Mouse (Mus musculus): ENCODE results near the gene Add2. TPM values are rescaled to one million over a fixed set of nuclear protein-coding genes. Genes with fewer than 3 reads are reported as not detected.

Gene Add2
- total RNA-seq, 2 experiments from 2014 or later: 256 to 274 TPM

- intact Hi-C loops (cut with DNase I): no loop called here
- DNase-seq: peak; percentile 63
Observed at GRCm38 (mm10) chr6:86126953-86127581, 98.6 kb downstream of the Add2 start.

GRCm38 (mm10) chr6:86128504-86128903 is 100.0 kb downstream of the Add2 start:
- intact Hi-C loops (cut with DNase I): loop anchor here (2.0 kb wide), 1 partner anchor 236 kb away; the partner anchor contains the start of gene Fam136a
- peak; percentile 15 for DNase-seq

- intact Hi-C loops (cut with DNase I): loop anchor here (2.0 kb wide), 1 partner anchor 235 kb away; the partner anchor contains the start of gene Fam136a
- no peak for DNase-seq
Observed at GRCm38 (mm10) chr6:86129872-86130498, 101.5 kb downstream of the Add2 start.

- intact Hi-C loops (cut with DNase I): no loop called here
- no peak for DNase-seq
Observed at GRCm38 (mm10) chr6:86133882-86134281, 105.4 kb downstream of the Add2 start.

- intact Hi-C loops (cut with DNase I): no loop called here
- DNase-seq: no peak
Observed at GRCm38 (mm10) chr6:86136206-86136605, 107.7 kb downstream of the Add2 start.

- intact Hi-C loops (cut with DNase I): no loop called here
- no peak for DNase-seq
Observed at GRCm38 (mm10) chr6:86141284-86141683, 112.8 kb downstream of the Add2 start.

GRCm38 (mm10) chr6:86141820-86142219 is 113.3 kb downstream of the Add2 start:
- peak; percentile 85 for DNase-seq
- intact Hi-C loops (cut with DNase I): no loop called here

GRCm38 (mm10) chr6:86144986-86145385 is 116.5 kb downstream of the Add2 start:
- DNase-seq: no peak
- intact Hi-C loops (cut with DNase I): no loop called here

GRCm38 (mm10) chr6:86148518-86148917 is 120.0 kb downstream of the Add2 start:
- intact Hi-C loops (cut with DNase I): no loop called here
- no peak for DNase-seq

- DNase-seq: no peak
- intact Hi-C loops (cut with DNase I): no loop called here
Observed at GRCm38 (mm10) chr6:86149001-86149400, 120.5 kb downstream of the Add2 start.

- intact Hi-C loops (cut with DNase I): no loop called here
- DNase-seq: no peak
Observed at GRCm38 (mm10) chr6:86152676-86153075, 124.2 kb downstream of the Add2 start.

GRCm38 (mm10) chr6:86153436-86153990 is 125.0 kb downstream of the Add2 start:
- intact Hi-C loops (cut with DNase I): no loop called here
- DNase-seq: no peak

- DNase-seq: no peak
- intact Hi-C loops (cut with DNase I): no loop called here
Observed at GRCm38 (mm10) chr6:86154006-86154405, 125.5 kb downstream of the Add2 start.

- no peak for DNase-seq
- intact Hi-C loops (cut with DNase I): no loop called here
Observed at GRCm38 (mm10) chr6:86154481-86154880, 126.0 kb downstream of the Add2 start.

GRCm38 (mm10) chr6:86157253-86158234 is 129.1 kb downstream of the Add2 start:
- intact Hi-C loops (cut with DNase I): no loop called here
- DNase-seq: peak; percentile 85

- intact Hi-C loops (cut with DNase I): no loop called here
- DNase-seq: no peak
Observed at GRCm38 (mm10) chr6:86160878-86161277, 132.4 kb downstream of the Add2 start.

GRCm38 (mm10) chr6:86161586-86161985 is 133.1 kb downstream of the Add2 start:
- DNase-seq: no peak
- intact Hi-C loops (cut with DNase I): no loop called here

- DNase-seq: no peak
- intact Hi-C loops (cut with DNase I): no loop called here
Observed at GRCm38 (mm10) chr6:86164028-86164427, 135.5 kb downstream of the Add2 start.

GRCm38 (mm10) chr6:86166426-86166825 is 137.9 kb downstream of the Add2 start:
- DNase-seq: no peak
- intact Hi-C loops (cut with DNase I): no loop called here

- intact Hi-C loops (cut with DNase I): no loop called here
- no peak for DNase-seq
Observed at GRCm38 (mm10) chr6:86167851-86168250, 139.4 kb downstream of the Add2 start.

GRCm38 (mm10) chr6:86169166-86169565 is 140.7 kb downstream of the Add2 start:
- intact Hi-C loops (cut with DNase I): no loop called here
- no peak for DNase-seq
